Mouse (Mus musculus): ENCODE measurements around the gene Auts2. TPM values are rescaled to one million over a fixed set of nuclear protein-coding genes. Genes with fewer than 3 reads are reported as not detected.

The Auts2 gene
- polyA plus RNA-seq, 1 experiment = 0.55 TPM

GRCm38 (mm10) chr5:132030941-132031531, 512.1 kb downstream of the Auts2 start:
- Histone ChIP-seq H3K4me1 (ENCODE audit: control insufficient read depth, insufficient read depth, low read length) (no peaks in the 10 kb centered on the region), H3K4me3 (ENCODE audit: insufficient read depth, low read length) (no peak overlapping the region), H3K27ac (ENCODE audit: insufficient read depth, low read depth, low read length) (no peak overlapping the region)
- TF ChIP-seq POLR2A (IDR thresholded peaks at IDR 0.05; ENCODE audit: borderline replicate concordance, low read depth, low read length) (no peak), CTCF (IDR thresholded peaks at IDR 0.05; ENCODE audit: low read depth, low read length) (no peak)

- no peak overlapping the region for H3K4me3 ChIP-seq (ENCODE audit: insufficient read depth, low read length)
- TF ChIP-seq POLR2A (IDR thresholded peaks at IDR 0.05; ENCODE audit: borderline replicate concordance, low read depth, low read length) (no peak), CTCF (IDR thresholded peaks at IDR 0.05; ENCODE audit: low read depth, low read length) (no peak)
- no peak overlapping the region for H3K27ac ChIP-seq (ENCODE audit: insufficient read depth, low read depth, low read length)
- no peaks in the 10 kb centered on the region for H3K4me1 ChIP-seq (ENCODE audit: control insufficient read depth, insufficient read depth, low read length)
These were observed 513.5 kb downstream of the Auts2 start for GRCm38 (mm10) chr5:132029638-132030037.

- no peak overlapping the region for H3K27ac ChIP-seq (ENCODE audit: insufficient read depth, low read depth, low read length)
- TF ChIP-seq CTCF (IDR thresholded peaks at IDR 0.05; ENCODE audit: low read depth, low read length) = no peak
- no peak for TF ChIP-seq POLR2A (IDR thresholded peaks at IDR 0.05; ENCODE audit: borderline replicate concordance, low read depth, low read length)
- no peaks in the 10 kb centered on the region for H3K4me1 ChIP-seq (ENCODE audit: control insufficient read depth, insufficient read depth, low read length)
- H3K4me3 ChIP-seq (ENCODE audit: insufficient read depth, low read length) = no peak overlapping the region
These were observed 514.1 kb downstream of the Auts2 start for GRCm38 (mm10) chr5:132029038-132029437.

GRCm38 (mm10) chr5:132027859-132028498, 515.2 kb downstream of the Auts2 start:
- no peak overlapping the region for H3K27ac ChIP-seq (ENCODE audit: insufficient read depth, low read depth, low read length)
- H3K4me3 ChIP-seq (ENCODE audit: insufficient read depth, low read length) = no peak overlapping the region
- TF ChIP-seq CTCF (IDR thresholded peaks at IDR 0.05; ENCODE audit: low read depth, low read length) (no peak), POLR2A (IDR thresholded peaks at IDR 0.05; ENCODE audit: borderline replicate concordance, low read depth, low read length) (no peak)
- no peaks in the 10 kb centered on the region for H3K4me1 ChIP-seq (ENCODE audit: control insufficient read depth, insufficient read depth, low read length)

- no peaks in the 10 kb centered on the region for H3K4me1 ChIP-seq (ENCODE audit: control insufficient read depth, insufficient read depth, low read length)
- no peak overlapping the region for H3K27ac ChIP-seq (ENCODE audit: insufficient read depth, low read depth, low read length)
- no peak overlapping the region for H3K4me3 ChIP-seq (ENCODE audit: insufficient read depth, low read length)
- TF ChIP-seq POLR2A (IDR thresholded peaks at IDR 0.05; ENCODE audit: borderline replicate concordance, low read depth, low read length) (no peak), CTCF (IDR thresholded peaks at IDR 0.05; ENCODE audit: low read depth, low read length) (no peak)
These were observed 529.8 kb downstream of the Auts2 start for GRCm38 (mm10) chr5:132013296-132013695.

GRCm38 (mm10) chr5:132011795-132012194, 531.3 kb downstream of the Auts2 start:
- Histone ChIP-seq H3K4me1 (ENCODE audit: control insufficient read depth, insufficient read depth, low read length) (no peaks in the 10 kb centered on the region), H3K27ac (ENCODE audit: insufficient read depth, low read depth, low read length) (no peak overlapping the region), H3K4me3 (ENCODE audit: insufficient read depth, low read length) (no peak overlapping the region)
- TF ChIP-seq POLR2A (IDR thresholded peaks at IDR 0.05; ENCODE audit: borderline replicate concordance, low read depth, low read length) (no peak), CTCF (IDR thresholded peaks at IDR 0.05; ENCODE audit: low read depth, low read length) (no peak)

GRCm38 (mm10) chr5:132008703-132009222, 534.4 kb downstream of the Auts2 start:
- no peak overlapping the region for H3K27ac ChIP-seq (ENCODE audit: insufficient read depth, low read depth, low read length)
- no peak overlapping the region for H3K4me3 ChIP-seq (ENCODE audit: insufficient read depth, low read length)
- TF ChIP-seq CTCF (IDR thresholded peaks at IDR 0.05; ENCODE audit: low read depth, low read length) (no peak), POLR2A (IDR thresholded peaks at IDR 0.05; ENCODE audit: borderline replicate concordance, low read depth, low read length) (no peak)
- no peaks in the 10 kb centered on the region for H3K4me1 ChIP-seq (ENCODE audit: control insufficient read depth, insufficient read depth, low read length)

- no peak for TF ChIP-seq CTCF (IDR thresholded peaks at IDR 0.05; ENCODE audit: low read depth, low read length)
- TF ChIP-seq POLR2A (IDR thresholded peaks at IDR 0.05; ENCODE audit: borderline replicate concordance, low read depth, low read length) = no peak
- Histone ChIP-seq H3K4me3 (ENCODE audit: insufficient read depth, low read length) (no peak overlapping the region), H3K4me1 (ENCODE audit: control insufficient read depth, insufficient read depth, low read length) (no peaks in the 10 kb centered on the region), H3K27ac (ENCODE audit: insufficient read depth, low read depth, low read length) (no peak overlapping the region)
These were observed 535.2 kb downstream of the Auts2 start for GRCm38 (mm10) chr5:132007907-132008306.

- H3K4me3 ChIP-seq (ENCODE audit: insufficient read depth, low read length) = no peak overlapping the region
- H3K4me1 ChIP-seq (ENCODE audit: control insufficient read depth, insufficient read depth, low read length) = no peaks in the 10 kb centered on the region
- no peak for TF ChIP-seq CTCF (IDR thresholded peaks at IDR 0.05; ENCODE audit: low read depth, low read length)
- H3K27ac ChIP-seq (ENCODE audit: insufficient read depth, low read depth, low read length) = no peak overlapping the region
These were observed 550.4 kb downstream of the Auts2 start for GRCm38 (mm10) chr5:131992681-131993211.

- no peaks in the 10 kb centered on the region for H3K4me1 ChIP-seq (ENCODE audit: control insufficient read depth, insufficient read depth, low read length)
- no peak overlapping the region for H3K27ac ChIP-seq (ENCODE audit: insufficient read depth, low read depth, low read length)
- no peak overlapping the region for H3K4me3 ChIP-seq (ENCODE audit: insufficient read depth, low read length)
- no peak for TF ChIP-seq CTCF (IDR thresholded peaks at IDR 0.05; ENCODE audit: low read depth, low read length)
- TF ChIP-seq POLR2A (IDR thresholded peaks at IDR 0.05; ENCODE audit: borderline replicate concordance, low read depth, low read length) = no peak
These were observed 550.9 kb downstream of the Auts2 start for GRCm38 (mm10) chr5:131992268-131992667.

All from bone marrow macrophage, adult 2 months (primary cell).